Mouse (Mus musculus) layer of hippocampus, adult 9-10 months (tissue): ENCODE measurements around the gene Cped1.
"Not testable (repeated sequence)": the region's sequence is repeated elsewhere in the genome, so short reads cannot be mapped to it uniquely, and the experiment has no call there.

Source experiments
- DNase-seq: peaks from one replicate; pipeline ENCODE4 v3.0.0; 2022; ENCODE audit warnings: low spot score

The Cped1 gene

DNA sequence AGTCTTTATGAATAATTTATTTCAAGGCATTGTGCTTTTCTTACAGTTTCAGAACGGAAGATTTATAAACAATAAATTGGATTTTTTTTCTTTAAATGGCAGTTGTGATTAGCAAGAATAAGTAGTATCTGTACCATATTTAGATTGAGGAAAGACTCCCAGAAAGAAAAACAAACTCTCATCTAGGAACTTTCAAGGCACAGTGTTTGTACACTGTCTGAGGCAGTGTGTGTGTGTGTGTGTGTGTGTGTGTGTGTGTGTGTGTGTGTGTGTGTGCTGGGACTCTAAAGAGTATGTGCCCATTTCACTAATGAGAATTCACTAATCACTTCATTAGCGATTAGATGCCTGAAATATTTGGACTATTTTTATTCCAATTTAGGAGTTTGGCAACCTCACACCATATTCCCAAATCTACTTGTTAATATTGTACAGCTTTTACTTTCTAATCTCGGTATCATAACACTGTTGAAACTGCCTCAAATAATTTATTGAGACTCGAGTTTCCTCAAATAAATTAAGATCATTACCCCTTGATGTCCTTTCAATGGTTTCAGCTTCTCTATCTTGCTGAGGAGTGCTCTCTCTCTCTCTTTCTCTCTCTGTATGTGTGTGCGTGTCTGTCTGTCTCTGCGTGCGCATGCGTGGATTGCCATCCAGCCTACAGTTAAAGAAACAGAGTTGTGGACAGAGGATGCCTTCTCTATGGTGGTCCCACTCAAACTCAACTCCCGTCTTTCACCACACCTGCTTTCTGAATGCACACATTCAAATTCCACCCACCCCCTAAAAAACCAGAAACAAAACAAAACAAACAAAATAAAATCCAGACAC is 41.3 kb downstream of the Cped1 start:
- DNase-seq, result no peak

DNA sequence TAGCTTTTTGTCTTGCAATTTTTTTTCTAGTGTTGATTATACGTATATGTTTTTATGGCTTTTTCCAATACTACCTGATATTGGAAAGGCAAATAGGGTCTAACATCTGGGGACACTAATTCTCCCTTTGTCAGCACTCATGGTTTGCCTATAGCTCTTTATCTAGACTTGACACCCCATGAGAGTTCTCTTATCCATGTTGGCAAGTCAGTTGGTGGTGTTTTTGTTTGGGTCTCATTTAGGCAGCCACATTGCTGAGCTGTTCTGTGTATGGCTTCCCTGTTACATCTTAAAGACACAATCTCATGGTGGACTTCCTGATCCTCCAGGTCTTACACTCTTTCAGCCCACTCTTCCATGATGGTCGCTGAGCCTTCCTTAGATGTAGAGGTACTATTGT is 42.1 kb downstream of the Cped1 start:
- no peak for DNase-seq

DNA sequence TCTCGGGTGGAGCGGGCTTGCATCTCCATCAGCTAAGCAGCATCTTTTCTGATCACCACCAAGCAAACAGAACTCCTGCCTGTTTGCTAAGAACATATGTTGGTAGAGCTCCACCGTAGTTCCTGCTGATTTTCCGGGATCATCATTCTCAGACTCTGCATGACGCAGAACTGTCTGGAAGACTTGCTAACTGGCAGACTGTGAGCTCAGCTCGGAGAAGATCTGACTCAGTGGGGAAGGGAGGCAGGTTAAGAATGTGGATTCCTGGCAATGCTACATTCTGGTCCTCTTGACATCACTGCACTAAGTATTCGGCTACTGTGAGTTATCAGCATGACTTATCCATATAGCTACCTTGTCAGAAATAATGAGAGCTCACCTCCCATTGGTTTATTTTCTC is 44.7 kb downstream of the Cped1 start:
- DNase-seq, result no peak

DNA sequence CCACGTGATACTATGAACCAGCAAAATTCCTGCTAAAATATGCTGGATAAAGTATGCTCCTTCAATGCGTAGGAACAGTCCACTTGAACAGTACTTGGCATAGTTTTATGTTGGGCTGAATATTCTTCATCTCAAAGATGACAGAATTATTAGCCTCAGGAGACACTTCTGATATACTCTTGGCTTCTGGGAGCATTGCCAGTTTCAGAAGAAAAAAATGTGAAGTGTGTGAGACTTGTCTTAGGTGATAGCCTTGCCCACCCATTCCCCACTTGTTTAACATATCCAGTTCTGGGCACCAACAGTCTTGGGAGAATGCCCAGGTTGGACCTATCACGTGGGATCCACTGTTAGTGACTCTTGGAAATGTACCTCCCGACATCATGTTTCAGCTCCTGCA is 47.5 kb downstream of the Cped1 start:
- no peak for DNase-seq

DNA sequence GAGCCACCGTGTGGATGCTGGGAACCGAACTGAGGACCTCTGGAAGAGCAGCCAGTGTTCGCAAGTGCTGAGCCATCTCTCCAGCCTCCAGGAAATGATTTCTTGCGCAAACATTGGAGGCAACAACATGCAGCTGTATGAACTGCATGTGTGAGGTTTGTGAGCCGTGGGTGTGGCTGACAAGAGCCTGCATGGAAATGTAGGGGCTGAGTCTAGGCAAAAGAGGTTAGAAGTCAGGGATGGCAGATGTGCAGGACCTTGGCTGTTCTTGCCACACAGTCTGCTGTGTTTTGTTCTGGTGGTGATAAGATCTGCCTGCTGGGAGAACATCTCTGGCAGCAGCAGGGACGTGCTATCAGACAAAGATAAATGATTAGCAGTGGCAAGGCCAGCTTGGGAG is 49.7 kb downstream of the Cped1 start:
- DNase-seq, result no peak

DNA sequence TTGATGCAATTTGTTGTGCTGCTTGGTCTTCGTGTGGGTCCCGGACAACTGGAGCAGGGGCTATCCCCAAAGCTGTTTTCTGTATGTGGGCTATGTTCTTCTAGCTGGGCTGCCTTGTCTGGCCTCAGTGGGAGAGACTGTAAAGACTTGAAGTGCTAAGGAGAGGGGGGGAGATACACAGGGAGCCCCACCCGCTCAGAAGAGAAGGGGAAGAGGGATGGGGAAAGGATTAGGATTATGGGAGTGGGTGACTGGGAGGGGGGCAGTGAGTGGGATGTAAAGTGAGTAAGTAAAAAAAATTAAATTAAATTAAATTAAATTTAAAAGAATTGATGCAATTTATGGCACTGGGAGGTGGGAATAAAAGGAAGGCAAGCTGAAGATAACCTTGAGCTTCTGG is 50.2 kb downstream of the Cped1 start:
- DNase-seq, result no peak

DNA sequence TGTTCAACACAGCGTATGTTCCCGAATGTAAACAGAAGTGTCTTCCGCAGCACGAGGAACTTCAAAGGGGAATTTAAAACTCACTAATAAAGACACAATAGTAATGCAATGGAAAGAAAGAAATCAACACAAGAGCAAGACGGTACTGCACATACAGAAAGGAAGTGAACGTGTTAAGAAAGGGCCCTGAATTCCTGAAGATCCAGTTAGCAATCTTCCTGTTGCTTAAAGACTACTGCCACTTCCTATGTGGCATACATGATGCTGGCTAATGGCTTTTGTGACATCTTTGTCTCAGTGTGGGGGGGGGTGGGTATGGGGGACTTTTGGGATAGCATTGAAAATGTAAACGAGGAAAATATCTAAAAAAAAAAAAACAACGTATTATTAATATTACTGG is 50.7 kb downstream of the Cped1 start:
- no peak for DNase-seq

DNA sequence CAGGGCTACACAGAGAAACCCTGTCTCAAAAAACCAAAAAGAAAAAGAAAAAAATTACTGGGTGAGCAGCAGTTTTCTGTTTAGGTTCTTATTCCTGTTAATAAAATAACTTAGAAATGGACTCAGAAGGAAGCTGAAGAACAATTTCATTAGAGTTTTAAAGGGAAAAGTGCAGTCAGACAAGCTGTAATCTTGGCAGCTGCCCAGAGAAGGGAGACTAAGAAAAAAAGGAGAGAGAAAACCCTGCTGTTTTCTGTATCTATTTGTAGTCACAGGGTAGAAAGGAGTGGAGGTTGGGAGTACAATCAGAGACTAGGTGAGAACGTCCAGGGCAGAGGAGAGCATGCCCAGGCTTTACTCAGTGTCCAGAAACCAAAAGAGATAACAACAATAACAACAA is 51.2 kb downstream of the Cped1 start:
- no peak for DNase-seq

DNA sequence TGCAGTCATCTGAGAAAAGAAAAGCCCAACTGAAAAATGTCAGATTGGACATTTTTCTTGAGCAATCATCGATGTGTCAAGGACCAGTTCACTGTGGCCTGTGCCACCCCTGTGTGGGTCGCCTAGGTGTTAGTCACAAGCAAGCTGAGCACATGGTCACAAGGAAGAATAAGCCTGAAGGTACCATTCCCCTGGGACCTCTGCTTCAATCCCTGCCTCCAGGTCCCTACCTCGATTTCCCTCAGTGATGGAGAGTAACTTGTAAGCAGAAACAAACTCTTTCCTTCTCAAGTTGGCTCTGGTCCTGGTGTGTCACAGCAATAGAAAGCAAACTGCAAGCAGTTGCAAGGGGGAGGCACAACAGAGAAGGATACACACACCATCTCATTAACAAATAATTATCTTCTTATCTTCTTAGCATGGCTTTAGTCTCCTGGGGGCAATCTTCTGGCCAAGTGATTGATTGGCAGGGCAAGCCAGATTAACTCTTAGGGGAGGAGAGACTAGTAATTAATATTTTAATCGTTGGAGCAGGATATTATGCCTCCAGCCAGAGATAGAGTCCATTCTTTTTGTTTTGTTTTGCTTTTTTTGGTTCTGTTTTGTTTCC is 51.8 kb downstream of the Cped1 start:
- DNase-seq, result no peak

DNA sequence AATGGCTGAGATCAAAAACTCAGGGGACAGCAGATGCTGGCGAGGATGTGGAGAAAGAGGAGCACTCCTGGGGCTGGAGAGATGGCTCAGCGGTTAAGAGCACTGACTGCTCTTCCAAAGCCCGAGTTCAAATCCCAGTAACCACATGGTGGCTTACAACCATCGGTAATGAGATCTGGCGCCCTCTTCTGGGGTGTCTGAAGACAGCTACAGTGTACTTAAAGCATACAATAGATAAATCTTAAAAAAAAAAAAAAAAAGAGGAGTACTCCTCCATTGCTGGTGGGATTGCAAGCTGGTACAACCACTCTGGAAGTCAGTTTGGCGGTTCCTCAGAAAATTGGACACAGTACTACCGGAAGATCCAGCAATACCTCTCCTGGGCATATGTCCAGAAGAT is 54.0 kb downstream of the Cped1 start:
- DNase-seq, result not testable (repeated sequence)

DNA sequence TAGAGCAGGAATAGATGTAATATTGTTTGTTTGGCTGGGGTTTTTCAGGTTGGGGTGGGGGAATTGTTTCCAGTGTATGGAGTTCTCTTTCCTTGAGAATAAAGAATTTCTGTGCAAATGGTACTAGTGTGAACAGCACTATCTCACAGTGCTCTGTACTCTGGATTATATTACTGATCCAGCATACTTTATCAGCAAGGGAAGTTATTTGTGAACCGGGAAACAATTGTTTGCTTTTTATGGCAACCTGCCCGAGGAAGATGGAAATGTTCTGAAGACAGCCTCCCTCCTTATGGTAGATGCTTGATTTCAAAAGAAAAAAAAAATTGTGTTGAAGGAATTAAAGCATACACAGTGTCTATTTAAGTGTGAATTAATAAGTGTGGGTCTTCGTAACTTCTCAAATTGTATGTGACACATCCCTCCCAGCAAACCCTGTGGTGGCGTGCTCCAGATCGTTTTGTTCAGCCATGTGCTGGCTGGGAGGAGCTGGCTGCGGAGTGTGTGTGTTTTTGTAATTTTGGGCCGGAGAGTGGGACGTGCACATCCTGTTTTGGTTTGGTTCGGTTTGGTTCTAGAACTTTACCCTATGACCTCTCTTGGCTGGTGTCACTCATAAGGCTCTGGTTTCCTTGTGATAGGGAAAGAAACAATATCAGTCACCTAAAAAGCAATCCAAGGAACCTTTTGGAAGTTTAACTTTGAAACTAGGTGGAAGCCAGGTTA is 59.3 kb downstream of the Cped1 start:
- DNase-seq, result no peak

DNA sequence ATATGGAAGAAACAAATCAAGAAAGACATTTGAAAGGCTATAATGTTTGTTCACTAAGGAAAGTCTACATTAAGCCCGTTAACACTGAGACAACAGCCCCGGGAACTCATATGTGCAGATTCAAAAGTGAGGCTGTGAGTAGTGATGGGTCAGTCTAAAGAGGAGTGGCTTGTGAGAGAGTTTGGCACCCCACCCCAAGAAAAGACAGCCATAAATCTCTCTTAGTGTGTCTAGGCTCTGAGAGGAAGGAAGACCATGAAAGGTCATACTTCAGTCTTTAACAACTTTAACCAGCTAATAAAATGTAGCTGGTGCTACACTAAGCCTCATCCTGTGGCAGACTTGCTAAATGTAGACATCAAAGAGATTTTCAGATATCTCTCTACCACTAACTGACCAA is 61.4 kb downstream of the Cped1 start:
- DNase-seq, result no peak

DNA sequence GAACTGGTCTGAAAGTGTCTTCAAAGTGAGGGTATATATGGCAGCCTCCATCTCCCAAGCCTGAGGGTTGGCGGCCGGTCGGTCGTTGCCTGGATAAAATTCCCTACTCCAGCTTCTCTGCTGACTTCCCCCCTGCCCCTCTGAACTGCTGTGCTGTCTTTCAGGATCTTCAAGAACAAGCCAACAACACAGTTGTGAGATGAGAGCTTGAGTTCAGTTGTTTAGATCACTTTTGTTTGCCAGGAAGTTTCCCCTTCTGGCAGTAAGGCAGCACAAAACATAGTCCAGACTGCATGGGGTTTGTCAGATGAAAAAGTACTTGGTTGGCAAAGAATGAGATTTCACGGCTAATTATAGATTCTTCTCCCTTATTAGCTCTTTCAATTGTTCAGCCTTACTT is 63.4 kb downstream of the Cped1 start:
- DNase-seq, result no peak

DNA sequence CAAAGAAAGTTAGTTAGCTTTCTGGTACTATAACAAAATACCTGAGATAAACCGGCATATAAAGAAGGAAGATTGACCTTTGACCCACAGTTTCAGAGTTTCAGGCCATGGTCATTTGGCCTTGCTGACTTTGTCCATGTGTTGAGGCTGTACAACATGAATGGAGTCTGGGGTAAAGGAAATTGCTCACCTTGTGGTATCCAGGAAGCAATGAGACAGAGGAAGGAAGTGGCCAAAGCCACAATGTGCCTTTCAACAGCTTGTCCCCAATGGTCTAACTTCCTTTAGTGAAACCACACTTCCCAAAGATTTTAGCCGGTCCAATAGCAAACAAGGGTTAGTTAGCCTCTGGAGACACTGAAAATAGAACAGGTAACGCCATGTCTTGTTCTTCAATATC is 65.8 kb downstream of the Cped1 start:
- DNase-seq, result no peak

DNA sequence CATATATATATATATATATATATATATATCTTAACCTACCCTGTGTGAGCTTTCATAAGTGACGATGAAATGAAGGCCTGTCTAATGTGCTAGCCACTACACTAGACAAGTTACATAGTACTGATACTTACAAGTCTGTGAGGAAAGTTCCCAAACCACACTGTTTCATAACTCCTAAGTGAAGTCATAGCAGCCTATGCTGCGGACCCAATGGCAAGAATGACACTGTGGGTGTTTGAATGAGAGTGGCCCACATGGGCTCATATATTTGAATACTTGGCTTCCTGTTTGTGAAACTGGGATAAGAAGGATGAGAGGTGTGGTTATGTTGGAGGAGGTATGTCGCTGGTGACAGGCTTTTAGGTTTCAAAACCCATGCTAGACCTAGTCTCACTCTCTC is 67.3 kb downstream of the Cped1 start:
- no peak for DNase-seq

DNA sequence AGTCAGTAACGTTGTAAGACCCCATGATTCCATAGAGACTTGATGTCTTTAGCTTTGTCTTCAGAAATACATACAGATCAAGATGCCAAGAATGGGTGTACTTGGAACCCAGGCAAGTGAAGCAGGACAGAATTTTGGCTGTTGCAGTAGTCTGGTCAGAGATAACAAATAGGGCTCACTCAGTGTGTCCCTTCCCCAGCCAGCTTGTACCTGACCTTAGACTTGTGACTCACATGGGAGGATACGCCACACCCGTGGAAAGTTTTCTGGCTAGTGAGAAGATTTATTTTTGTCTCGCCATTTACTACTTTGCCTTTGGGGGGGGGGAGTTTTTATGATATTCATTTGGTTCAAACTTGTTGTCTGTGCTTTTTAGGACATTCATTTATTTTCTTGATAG is 78.6 kb downstream of the Cped1 start:
- DNase-seq, result no peak

DNA sequence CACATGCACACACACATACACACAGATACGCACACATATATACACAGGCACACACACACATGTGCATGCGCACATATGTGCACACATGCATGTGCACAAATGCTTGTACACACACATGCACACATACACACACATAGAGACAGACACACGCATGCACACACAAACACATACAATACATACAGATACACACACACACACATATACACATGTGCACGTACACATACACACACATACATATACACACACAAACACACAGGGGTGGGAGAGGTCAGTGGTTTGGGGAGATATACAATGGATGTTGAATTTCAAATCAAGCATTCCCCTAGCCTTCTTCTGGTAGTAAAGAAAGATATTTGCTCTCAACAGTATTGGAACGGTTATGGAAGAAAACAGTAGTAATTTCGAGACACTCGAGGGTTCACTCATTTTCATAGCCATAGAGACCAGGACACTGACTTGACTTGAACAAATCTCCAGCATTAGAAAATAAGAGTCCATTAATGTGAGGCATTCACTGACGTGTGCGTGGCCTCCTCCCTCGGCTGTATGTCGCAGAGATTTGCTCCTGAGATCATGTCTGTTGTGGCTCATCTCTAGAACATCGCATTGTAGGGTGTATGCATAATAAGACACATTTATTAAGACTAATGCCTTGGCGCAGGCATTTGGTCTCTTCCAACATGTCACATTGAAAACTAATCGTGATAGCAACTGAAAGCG is 85.0 kb downstream of the Cped1 start:
- no peak for DNase-seq

DNA sequence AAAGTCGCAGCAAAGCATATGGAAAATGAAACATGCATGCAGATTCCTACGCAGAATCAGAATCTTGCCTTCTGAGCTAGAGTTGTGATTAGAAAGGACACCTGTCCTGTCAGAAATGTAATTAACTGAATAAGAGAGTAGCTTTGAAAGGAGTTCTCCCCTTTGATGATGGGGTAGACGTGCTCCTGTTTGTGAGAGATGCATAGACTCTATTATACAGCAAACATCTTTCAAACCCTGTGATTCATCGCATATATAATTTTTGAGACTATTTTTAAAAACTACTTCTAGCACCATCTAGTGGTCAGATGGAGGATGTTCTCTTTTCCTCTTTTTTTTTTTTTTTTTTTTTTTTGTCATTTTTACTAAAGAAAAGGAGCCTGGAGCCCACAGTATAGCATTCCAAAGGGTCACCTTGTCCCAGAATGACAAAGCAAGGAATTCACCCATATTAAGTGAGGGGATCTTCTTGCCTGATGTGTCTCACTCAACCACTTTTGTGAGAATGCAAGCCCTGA is 85.7 kb downstream of the Cped1 start:
- DNase-seq, result peak; percentile 15

DNA sequence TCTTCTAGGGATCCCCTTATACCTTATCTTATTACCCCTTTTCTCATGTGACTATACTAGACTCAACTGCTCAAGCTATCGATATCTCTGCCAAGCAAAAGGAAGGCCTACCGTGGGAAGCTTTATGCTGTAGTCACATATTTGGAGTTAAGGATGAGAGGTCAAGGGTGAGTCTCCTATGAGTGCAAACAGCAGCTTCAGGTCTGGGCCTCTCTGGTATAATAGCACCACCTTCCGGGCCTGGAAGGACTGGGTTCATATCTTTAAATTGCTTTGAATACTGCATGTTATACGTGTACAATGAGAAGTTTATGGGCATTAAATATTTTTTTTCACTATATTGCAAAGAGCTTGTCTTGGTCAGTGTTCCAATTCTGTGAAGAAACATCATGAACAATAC is 87.0 kb downstream of the Cped1 start:
- no peak for DNase-seq

DNA sequence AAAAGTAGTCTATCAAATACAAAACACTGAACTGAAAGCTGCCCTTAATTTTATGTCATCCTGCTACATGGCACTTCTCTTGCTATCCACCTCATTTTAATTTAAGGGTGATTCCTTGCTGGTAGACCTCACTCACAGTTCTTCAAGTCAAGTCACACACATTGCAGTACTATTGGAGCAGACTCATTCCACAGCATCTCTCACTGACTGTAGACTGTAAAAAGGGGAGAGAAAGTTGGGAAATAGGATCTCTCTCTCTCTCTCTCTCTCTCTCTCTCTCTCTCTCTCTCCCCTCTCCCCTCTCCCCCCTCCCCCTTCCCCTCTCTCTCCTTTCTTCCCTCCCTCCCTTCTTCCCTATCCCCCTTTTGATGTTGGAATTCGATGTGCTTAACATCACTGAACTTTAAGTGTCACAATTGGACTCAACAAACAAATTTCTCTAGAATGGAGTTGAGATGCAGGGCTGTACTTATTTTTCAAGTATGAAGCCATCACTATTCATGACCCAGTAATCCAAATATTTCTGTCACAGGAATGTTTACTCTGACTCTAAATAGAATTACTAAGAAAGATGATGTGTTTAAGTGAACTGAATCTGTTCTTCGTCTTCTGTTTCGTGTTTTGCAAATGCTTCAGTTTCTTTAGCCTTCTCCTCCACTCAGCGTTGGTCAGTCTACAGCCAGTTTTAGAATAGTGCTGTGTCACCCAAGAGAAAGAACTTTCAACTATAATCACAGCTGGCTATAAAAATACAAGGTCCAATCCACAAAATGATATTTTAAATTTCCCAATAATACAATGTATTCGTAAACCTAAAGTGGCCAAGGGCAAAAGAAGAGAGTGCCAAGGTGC is 88.7 kb downstream of the Cped1 start:
- DNase-seq, result no peak

DNA sequence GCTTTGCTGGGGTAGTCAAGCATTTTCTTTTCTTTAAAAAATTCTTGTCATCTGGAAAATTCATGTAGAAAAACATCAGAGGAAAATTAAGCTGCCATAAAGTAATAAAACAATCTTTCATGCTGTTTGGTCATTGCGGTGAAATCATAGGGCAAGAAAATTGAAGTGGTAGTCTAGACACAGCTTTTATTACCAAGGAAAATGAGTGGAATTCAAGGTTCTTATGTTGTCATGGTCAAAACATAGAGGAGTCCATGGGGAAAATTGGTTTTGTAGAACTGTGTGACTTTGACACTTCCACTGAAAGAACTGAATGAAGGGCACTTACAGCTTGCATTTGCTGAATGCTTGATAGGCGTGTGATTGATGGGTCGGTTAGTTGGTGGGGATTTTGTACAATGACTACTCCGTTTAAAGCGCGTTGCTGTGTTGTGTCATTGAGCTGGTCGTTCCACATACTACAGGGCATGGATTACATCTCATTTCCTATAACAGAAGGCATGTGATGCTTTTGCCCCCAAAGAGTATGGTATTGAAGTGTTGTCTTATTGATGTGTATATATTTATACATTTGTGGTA is 93.1 kb downstream of the Cped1 start:
- no peak for DNase-seq
